Mouse (Mus musculus) layer of hippocampus, adult 18-20 months (tissue): ENCODE results near the gene Mcm8. TPM values are rescaled to one million over a fixed set of nuclear protein-coding genes. Genes with fewer than 3 reads are reported as not detected.

ENCODE experiments used
- DNase-seq, 2 experiments: peaks; one replicate each; pipeline ENCODE4 v3.0.0; 2022; ENCODE audit warnings: low spot score in 2 of 2
- total RNA-seq, 2 experiments: library from RNA; stranded (reverse); gene quantifications; 2 replicates each; pipeline ENCODE4 v1.2.3; 2021

Mcm8 gene
- total RNA-seq, 2 experiments from 2014 or later, result 3.8 to 4.4 TPM

DNA sequence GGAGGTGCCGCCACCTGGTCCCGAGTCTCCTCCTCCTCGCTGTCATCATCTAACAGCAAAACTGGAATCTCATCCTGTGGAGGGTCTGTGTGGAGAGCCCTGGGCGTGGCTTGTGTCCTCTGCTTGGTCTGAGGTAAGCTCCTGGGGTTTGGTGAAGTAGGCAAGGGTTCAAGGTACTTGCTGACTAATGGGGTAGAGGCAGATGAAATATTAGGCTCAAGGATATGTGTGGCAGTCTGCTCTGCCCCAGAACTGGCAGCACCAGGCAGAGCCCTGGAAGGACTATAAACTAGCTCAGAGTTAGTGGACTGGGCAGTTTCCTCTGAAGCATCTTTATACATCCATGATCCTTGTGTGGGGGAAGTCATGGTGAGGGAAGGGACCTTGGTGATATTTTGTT lies 54.3 kb downstream of the Mcm8 start:
- DNase-seq, result no peak

DNA sequence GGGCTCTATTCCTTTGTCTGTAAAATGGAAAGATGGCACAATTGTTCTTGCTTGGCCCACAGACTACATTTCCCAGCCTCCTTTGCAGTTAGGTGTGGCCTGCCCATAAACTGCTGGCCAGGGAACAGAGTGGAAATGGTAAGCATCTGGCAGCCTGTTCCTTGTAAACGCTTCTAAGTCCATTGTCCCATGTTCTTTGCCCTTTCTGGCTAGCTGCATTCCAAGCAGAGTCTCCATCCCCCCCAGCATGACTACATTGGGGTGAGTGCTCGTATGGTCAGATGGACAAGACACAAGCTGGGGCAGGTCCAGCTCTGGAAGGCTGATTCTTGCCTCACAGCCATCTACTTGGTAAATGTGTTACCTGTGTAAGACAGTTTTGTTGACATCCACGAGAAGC lies 55.7 kb downstream of the Mcm8 start:
- no peak for DNase-seq

DNA sequence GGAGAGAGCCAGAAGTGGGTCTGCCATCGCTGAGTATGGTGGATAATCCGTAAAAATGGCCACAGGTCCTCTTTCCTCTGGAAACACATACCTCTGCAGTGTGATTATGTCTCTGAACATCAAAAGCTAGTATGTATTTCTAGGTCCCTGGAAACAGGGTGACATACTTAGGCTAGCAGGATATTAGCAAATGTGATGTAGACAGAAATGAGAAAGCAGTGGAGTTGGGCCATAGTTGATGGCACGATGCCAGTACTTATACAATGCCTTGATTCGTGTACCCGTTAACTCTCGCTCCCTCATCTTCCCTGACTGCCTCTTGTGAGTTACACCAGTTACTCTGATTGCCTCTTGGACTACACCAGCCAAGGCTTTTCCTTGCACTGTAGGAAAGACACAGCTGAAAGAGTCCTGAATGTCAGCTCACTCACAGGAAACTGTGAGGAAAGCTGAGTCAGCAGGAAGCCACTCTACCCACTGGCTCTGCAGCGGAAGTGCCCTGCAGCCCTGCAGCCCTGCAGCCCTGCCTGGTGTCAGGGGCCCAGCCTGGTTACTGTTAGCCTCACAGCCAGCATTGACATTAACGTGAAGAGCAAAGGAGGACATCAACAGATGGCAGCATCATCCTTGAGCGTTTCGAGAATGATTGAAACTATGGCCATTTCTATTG lies 57.9 kb downstream of the Mcm8 start:
- no peak for DNase-seq

DNA sequence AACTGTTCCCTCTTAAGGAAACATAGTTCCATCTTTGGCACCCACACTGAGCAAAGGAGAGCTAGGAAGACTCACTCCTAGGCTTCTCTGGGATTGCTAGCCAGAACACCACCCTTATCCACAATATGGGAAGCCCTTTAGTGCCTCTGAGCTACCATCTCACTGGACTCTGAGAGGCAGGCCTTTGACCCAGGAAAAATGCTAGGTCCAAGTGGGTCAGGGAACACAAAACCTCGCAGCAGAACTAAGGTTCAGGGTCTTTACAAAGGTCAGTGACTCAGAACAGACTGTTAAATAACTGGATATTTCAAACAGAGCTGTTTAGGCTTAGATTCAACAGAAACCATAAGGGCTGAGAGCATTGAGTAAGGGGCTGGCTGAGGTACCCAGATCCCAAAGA lies 61.0 kb downstream of the Mcm8 start:
- DNase-seq, result no peak

DNA sequence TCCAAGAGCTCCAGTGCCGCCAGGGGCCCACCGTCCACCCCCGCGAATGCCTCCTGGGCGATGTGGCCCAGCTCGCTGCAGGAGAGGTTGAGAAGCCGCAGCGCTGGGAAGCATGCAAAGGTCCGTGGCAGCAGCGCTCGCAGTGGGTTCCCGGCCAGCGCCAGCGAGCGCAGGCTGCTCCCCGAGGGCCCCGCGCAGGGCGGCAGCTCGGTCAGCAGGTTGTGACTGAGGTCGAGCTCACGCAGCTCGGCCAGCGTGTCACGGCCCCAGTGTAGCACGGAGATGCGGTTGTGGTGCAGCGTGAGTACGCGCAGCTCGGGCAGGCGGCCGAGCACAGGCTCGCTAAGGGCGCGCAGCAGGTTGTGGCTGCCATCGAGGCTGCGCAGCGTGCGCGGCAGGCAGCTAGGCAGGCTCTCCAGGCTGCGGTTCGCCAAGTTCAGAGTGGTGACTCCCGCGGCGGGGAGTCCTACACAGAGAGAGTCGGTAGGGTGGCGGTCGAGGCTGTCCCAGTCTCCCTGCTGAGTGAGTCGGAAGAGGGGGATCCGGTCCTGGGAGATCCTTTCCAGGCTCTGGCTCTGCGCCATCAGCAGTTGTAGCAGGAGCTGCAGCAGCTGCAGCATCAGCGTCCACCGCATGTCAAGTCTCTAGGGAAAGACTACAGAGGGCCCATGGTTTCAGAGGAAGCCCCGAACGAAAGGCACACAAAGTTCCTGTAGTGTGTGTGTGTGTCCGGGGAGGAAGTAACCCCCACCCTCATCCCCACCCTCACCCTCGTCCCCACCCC lies 63.5 kb downstream of the Mcm8 start:
- peak in 1 of 2 experiments; percentile 37 for DNase-seq

DNA sequence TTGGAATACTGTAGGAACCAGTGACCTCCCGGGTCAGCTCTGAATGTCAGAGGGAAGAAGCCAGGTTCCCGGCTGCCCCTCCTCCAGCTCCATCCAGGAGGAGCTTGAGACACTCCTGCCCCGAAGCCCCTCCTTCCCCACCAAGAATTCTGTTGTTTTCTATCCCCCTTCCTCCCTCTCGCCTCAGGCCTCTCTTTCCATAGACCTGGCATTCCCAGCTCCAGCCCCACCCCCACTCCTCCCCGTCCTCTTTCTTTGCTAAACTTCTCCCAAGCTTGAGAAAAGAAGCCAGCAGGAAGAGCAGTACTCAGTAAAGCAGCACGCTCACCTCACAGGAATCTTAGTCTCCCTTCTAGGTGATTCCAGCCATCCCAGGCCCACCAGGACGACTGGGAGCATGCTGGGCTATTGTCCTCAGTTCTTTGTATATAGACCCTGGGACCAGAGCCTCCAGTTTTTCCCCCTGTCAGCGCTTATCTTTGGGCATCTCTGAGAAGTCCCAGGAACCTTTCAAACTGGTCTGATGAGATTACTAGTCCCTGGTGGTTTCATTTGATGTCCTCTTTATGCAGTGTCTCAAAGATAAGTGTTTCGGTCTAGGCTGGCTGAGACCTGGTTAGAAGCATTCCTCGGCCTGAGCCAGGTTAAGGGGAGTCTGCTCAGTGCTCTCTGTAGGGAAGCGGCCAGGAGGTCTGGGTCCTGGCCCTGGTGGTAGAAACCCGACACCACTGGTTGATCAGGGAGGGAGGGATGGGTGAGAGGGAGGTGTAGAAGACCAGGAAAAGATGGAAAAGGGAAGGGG lies 65.1 kb downstream of the Mcm8 start, which contains the start of gene Lrrn4:
Gene Lrrn4, minus strand, starts transcription at position 48 of the 802 bp plus-strand sequence.
- no peak for DNase-seq

DNA sequence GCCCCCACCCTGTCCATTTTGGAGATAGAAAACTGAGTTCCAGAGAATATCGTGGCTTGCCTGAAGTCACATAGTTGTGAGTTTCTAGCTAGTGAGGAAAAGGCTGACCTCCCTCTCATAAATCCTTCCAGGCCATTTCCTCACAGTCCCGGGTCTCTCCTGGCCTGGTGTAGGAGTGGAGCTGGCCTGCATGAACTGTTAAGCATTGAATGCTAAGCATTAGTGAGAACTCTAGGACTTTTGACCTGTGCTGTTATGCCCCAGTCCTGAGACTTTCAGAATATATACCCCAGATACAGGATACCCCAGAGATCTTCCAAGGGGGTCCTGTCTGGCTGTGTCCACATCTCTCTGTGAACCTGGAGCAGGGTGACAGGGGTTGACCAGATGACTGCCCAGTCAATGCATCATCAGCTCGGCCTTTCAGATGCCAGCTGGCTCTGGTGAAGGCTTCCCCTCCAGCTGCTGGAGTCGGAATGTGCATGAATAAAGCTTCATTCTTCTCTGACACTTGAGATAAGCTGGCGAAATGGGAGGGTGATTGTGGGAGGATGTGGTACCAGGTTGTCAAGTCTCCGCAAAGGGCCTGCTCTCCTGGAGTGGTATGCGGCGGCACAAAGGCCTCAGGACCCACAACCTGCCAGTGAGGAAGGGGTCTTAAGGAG lies 68.5 kb downstream of the Mcm8 start:
- no peak for DNase-seq

DNA sequence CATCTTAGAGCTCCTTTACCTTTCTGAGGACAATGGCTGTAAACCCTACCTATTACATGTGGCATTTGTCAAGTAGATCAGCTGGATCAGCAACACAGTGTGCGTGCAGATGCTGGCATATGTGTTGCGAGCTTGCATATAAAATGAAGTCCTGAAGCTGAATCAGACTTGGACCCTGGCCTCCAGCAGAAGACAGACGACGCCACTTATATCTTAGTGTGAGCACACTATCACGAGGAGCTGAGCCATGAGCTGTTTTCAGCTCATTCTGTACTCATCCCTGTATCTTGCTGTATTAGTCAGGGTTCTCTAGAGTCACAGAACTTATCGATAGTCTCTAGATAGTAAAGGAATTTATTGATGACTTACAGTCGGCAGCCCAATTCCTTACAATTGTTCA lies 69.4 kb downstream of the Mcm8 start:
- no peak for DNase-seq

Other genes starting within 250 kb of the Mcm8 start
- gene Gpcpd1, start 228.4 kb upstream of the Mcm8 start, total RNA-seq, result 10 to 100 TPM; 51.8 to 57.3 TPM
- 10 to 100 TPM in 1 of 2 experiments, 1 to 10 TPM in 1; 8.3 to 10.7 TPM for gene Shld1, start 129.2 kb upstream of the Mcm8 start, total RNA-seq
- 100 to 1,000 TPM; 280 to 312 TPM for gene Chgb, start 34.9 kb upstream of the Mcm8 start, total RNA-seq
- 10 to 100 TPM; 25.1 to 28.9 TPM for gene Trmt6, start 86 bp upstream of the Mcm8 start, total RNA-seq
- gene Crls1, start 30.5 kb downstream of the Mcm8 start, total RNA-seq, result 10 to 100 TPM; 38.8 to 46.6 TPM
- gene Lrrn4, start 64.8 kb downstream of the Mcm8 start, total RNA-seq, result under 1 TPM; 0.84 to 0.87 TPM
- gene Fermt1, start 129.8 kb downstream of the Mcm8 start, total RNA-seq, result under 1 TPM; 0.51 to 0.52 TPM